In genomic region chr9:83797898-83798297, GRCm38 (mm10) we compare ENCODE assay signal across 20 mouse cellular contexts. TPM values are rescaled to one million over a fixed set of nuclear protein-coding genes. Genes with fewer than 3 reads are reported as not detected.
A peak's percentile ranks its signal among the peaks of the same experiment; 100 is the strongest.
DNase-seq lines count a peak whose midpoint lies in the region; ATAC-seq lines count a peak whose summit lies in the region.
"Had no signal": no experiment of that assay in that cellular context is flagged by ENCODE, and none has a peak within 500 bp of the region (broad histone marks: within the 10 kb centered on the region; RNA-seq: fewer than 3 reads in every experiment).

No protein-coding gene starts in this region.

- H3K4me3 ChIP-seq in hindbrain, embryonic 13.5 days = no peak overlapping the region
- H3K4me3 ChIP-seq in hindbrain, embryonic 14.5 days (replicated peaks; ENCODE audit: low read length) = no peak overlapping the region
- H3K4me3 ChIP-seq: forebrain, embryonic 10.5 days; limb, embryonic 15.5 days; megakaryocyte, embryonic 14.5 days; midbrain, embryonic 15.5 days had no signal

- WGBS in hindbrain, embryonic 13.5 days = 86% methylated on average over 8 of the region's 8 CpGs
- WGBS in hindbrain, embryonic 14.5 days = 78% methylated on average over 8 of the region's 8 CpGs

- H3K27me3 ChIP-seq in hindbrain, embryonic 13.5 days = no peaks in the 10 kb centered on the region
- no peaks in the 10 kb centered on the region for H3K27me3 ChIP-seq in hindbrain, embryonic 14.5 days (ENCODE audit: control insufficient read depth, insufficient read depth, low read length)
- H3K27me3 ChIP-seq: limb, embryonic 15.5 days; midbrain, embryonic 15.5 days; Patski had no signal

- H3K27ac ChIP-seq in hindbrain, embryonic 13.5 days = 0 out of 2 replicates have a peak overlapping the region, but pooled peaks have one; percentile 31
- H3K27ac ChIP-seq in hindbrain, embryonic 14.5 days = no peak overlapping the region
- H3K27ac ChIP-seq: forebrain, embryonic 10.5 days; limb, embryonic 15.5 days; liver, embryonic 14.5 days; midbrain, embryonic 15.5 days; stomach, postnatal 0 days had no signal

- H3K36me3 ChIP-seq in hindbrain, embryonic 13.5 days = no peaks in the 10 kb centered on the region
- no peaks in the 10 kb centered on the region for H3K36me3 ChIP-seq in hindbrain, embryonic 14.5 days (replicated peaks; ENCODE audit: control insufficient read depth, insufficient read depth)
- H3K36me3 ChIP-seq: limb, embryonic 15.5 days; midbrain, embryonic 15.5 days had no signal

- H3K9ac ChIP-seq in hindbrain, embryonic 13.5 days = no peak overlapping the region
- no peak overlapping the region; the same call in 1 of the 2 replicates for H3K9ac ChIP-seq in hindbrain, embryonic 14.5 days
- H3K9ac ChIP-seq: limb, embryonic 15.5 days; liver, embryonic 14.5 days; lung, embryonic 14.5 days; midbrain, embryonic 15.5 days had no signal

- no peak overlapping the region for H3K4me2 ChIP-seq in hindbrain, embryonic 13.5 days
- no peak overlapping the region for H3K4me2 ChIP-seq in hindbrain, embryonic 14.5 days (replicated peaks)
- H3K4me2 ChIP-seq: heart, embryonic 11.5 days; limb, embryonic 15.5 days; lung, embryonic 14.5 days; midbrain, embryonic 15.5 days had no signal

- DNase-seq in hindbrain, embryonic 14.5 days (ENCODE audit: low spot score) = no peak
- peak; percentile 93 for DNase-seq in brain, adult 2 months (ENCODE audit: low read depth, low spot score)
- DNase-seq in cerebellum, adult 18-20 months = peak; percentile 63 to 74
- DNase-seq in cerebellum, postnatal 14 days = peak; percentile 27 to 66
- DNase-seq in Muller cell, postnatal 12 days (ENCODE audit: inconsistent ontology term) = no peak
- DNase-seq in gastrocnemius, adult 18-20 months (ENCODE audit: low spot score) = no peak
- DNase-seq: adrenal gland, postnatal 36 days; kidney, adult 18-20 months; left cerebral cortex, postnatal 4 days; lung, embryonic 14.5 days had no signal

- peaks cover 19% of the 10 kb centered on the region for H3K4me1 ChIP-seq in hindbrain, embryonic 13.5 days (replicated peaks)
- H3K4me1 ChIP-seq in hindbrain, embryonic 14.5 days (replicated peaks; ENCODE audit: control insufficient read depth, insufficient read depth, low read length) = peaks cover 9% of the 10 kb centered on the region; the same call in 1 of the 2 replicates
- H3K4me1 ChIP-seq: limb, embryonic 15.5 days; megakaryocyte, embryonic 14.5 days had no signal

- no peaks in the 10 kb centered on the region for H3K9me3 ChIP-seq in hindbrain, embryonic 13.5 days
- no peaks in the 10 kb centered on the region for H3K9me3 ChIP-seq in hindbrain, embryonic 14.5 days (ENCODE audit: control insufficient read depth, low read length)
- H3K9me3 ChIP-seq: forebrain, embryonic 10.5 days; limb, embryonic 15.5 days; midbrain, embryonic 15.5 days had no signal

- no peak for ATAC-seq in hindbrain, embryonic 13.5 days (ENCODE audit: low FRiP score)
- no peak for ATAC-seq in hindbrain, embryonic 14.5 days (ENCODE audit: low FRiP score)
- ATAC-seq: midbrain, embryonic 15.5 days; Patski had no signal

RNA-seq across cellular contexts. Expression of gene Elovl4, which starts 8.2 kb away (rescaled TPM):
- 82.7 and 82.8 TPM in 2 replicates for polyA plus RNA-seq in hindbrain, embryonic 13.5 days (2015; fragmentation: Nextera tagmentation; extraction: Ambion mirVana)
- 112 and 142 TPM in 2 replicates for polyA plus RNA-seq in hindbrain, embryonic 14.5 days (2014; fragmentation: Nextera tagmentation; extraction: Ambion mirVana)
- under 1 TPM in 1 of 2 experiments, not detected in 1; 0.26 TPM for total RNA-seq in gastrocnemius, adult 18-20 months (2021)
- total RNA-seq: hematopoietic stem cell, adult 5-6 weeks had no signal

RNA-seq across cellular contexts. Expression of gene Ttk, which starts 36.6 kb away (rescaled TPM):
- polyA plus RNA-seq in hindbrain, embryonic 13.5 days (2015; fragmentation: Nextera tagmentation; extraction: Ambion mirVana) = 8.3 and 8.8 TPM in 2 replicates
- polyA plus RNA-seq in hindbrain, embryonic 14.5 days (2014; fragmentation: Nextera tagmentation; extraction: Ambion mirVana) = 4.6 and 5.6 TPM in 2 replicates
- under 1 TPM in 1 of 2 experiments, not detected in 1; 0.14 TPM for total RNA-seq in gastrocnemius, adult 18-20 months (2021)

Comparison
In these comparisons a context has a peak if more than half of its experiments do, and no peak if none do; other contexts are left out.
1. DNase-seq: peak in brain, adult 2 months (single experiment), cerebellum, adult 18-20 months (2 of 2) and cerebellum, postnatal 14 days (2 of 2); none in hindbrain, embryonic 14.5 days (single experiment), Muller cell, postnatal 12 days (single experiment) and gastrocnemius, adult 18-20 months (single experiment).